26 mouse cellular contexts compared by ENCODE assay signal in genomic region chr17:48798196-48798595, GRCm38 (mm10).
DNase-seq lines count a peak whose midpoint lies in the region; ATAC-seq lines count a peak whose summit lies in the region.
"Had no signal": no experiment of that assay in that cellular context is flagged by ENCODE, and none has a peak within 500 bp of the region (broad histone marks: within the 10 kb centered on the region; RNA-seq: fewer than 3 reads in every experiment).

No protein-coding gene starts in this region.

- H3K27me3 ChIP-seq in megakaryocyte, embryonic 14.5 days (replicated peaks) = no peaks in the 10 kb centered on the region
- H3K27me3 ChIP-seq: CH12.LX; embryonic facial prominence, embryonic 13.5 days; embryonic facial prominence, embryonic 15.5 days; forebrain, embryonic 12.5 days had no signal

- DNase-seq in frontal cortex, postnatal 25 days (ENCODE audit: low spot score in 2 of 2) = no peak
- DNase-seq in NIH3T3 (ENCODE audit: low read depth) = peak; percentile 7
- DNase-seq in heart, adult 9 months (ENCODE audit: low spot score in 2 of 2) = no peak
- DNase-seq: adrenal gland, adult 2 months; adrenal gland, postnatal 10 days; adrenal gland, postnatal 25 days; B cell, adult 2 months; cerebellum, adult 11-12 months; cerebellum, adult 2 months; cerebellum, adult 9-10 months; cerebellum, postnatal 10 days; cerebellum, postnatal 25 days; embryo, embryonic 11 days had no signal

- H3K4me1 ChIP-seq in megakaryocyte, embryonic 14.5 days = no peaks in the 10 kb centered on the region
- H3K4me1 ChIP-seq: embryonic facial prominence, embryonic 13.5 days; embryonic facial prominence, embryonic 15.5 days; forebrain, embryonic 10.5 days; forebrain, embryonic 12.5 days had no signal

- peak; percentile 47; the same call in 1 of the 2 replicates for ATAC-seq in frontal cortex, adult (ENCODE audit: low TSS enrichment)
- ATAC-seq in megakaryocyte, adult 5-6 weeks (ENCODE audit: poor library complexity, severe bottlenecking) = no peak
- ATAC-seq: CD4-positive, CD25-positive, alpha-beta regulatory T cell, adult 4 months; forebrain, embryonic 14.5 days; forebrain, embryonic 16.5 days had no signal

- no peaks in the 10 kb centered on the region for H3K36me3 ChIP-seq in megakaryocyte, embryonic 14.5 days (replicated peaks; ENCODE audit: low read length)
- H3K36me3 ChIP-seq: embryonic facial prominence, embryonic 13.5 days; embryonic facial prominence, embryonic 15.5 days; forebrain, embryonic 10.5 days; forebrain, embryonic 12.5 days; G1E had no signal

- peaks cover 54% of the 10 kb centered on the region for H3K9me3 ChIP-seq in megakaryocyte, embryonic 14.5 days
- H3K9me3 ChIP-seq: embryonic facial prominence, embryonic 13.5 days; embryonic facial prominence, embryonic 15.5 days; forebrain, embryonic 10.5 days; forebrain, embryonic 12.5 days had no signal

- peak overlapping the region; percentile 4 for H3K4me3 ChIP-seq in megakaryocyte, embryonic 14.5 days (replicated peaks)
- H3K4me3 ChIP-seq: embryonic facial prominence, embryonic 13.5 days; embryonic facial prominence, embryonic 15.5 days; erythroblast, embryonic 14.5 days; forebrain, embryonic 10.5 days; forebrain, embryonic 12.5 days had no signal
